Mouse (Mus musculus): ENCODE measurements at regions not wholly inside any gene's neighbourhood (a gene's known extent, or its start where the extent isn't known, plus 50 kb on each side); places are given as distances from the start of the nearest gene placed in this dataset.

DNA sequence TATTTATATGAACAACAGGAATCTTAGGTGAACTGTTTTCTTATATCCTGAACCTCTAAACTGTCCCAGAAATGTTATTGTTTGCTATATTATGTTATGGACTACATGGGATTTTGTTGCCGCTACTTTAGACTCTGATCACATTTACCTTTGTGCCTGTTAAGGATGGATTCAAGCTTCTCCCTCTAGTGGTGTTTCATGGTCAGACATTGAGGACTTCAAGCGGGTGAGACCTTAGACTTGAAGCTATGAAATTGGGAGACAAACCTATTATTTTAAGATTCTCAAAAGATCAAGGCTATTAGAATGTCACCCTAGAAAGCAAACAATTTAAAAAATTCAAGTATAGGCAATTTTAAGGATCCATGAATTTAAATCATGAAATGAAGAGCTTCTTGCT lies 549.7 kb downstream of the Nebl start:
- no peak for TF ChIP-seq POLR2A (IDR thresholded peaks at IDR 0.05; ENCODE audit: extremely low read depth, insufficient read depth, low read length)
- no peak for TF ChIP-seq CTCF (IDR thresholded peaks at IDR 0.05; ENCODE audit: low read depth, low read length)

Data from liver, adult 2 months (tissue).